Mouse (Mus musculus) hindbrain, embryonic 12.5 days (tissue): ENCODE data around the gene Bcl2. TPM values are rescaled to one million over a fixed set of nuclear protein-coding genes. Genes with fewer than 3 reads are reported as not detected.

Source experiments
- ATAC-seq: fragments of 200-750 bp; cut with Nextera tagmentation; 2 replicates; pipeline ENCODE4 v1.8.0; 2017; ENCODE audit warnings: moderate TSS enrichment; ENCODE audit not compliant: low FRiP score
- H3K27ac ChIP-seq: fragments of 300-500 bp; sonication (generic); 2 replicates; pipeline ENCODE4 v1.5.1; 2016; ENCODE audit warnings: mild to moderate bottlenecking
- H3K27me3 ChIP-seq: fragments of 300-500 bp; sonication (generic); 2 replicates; pipeline ENCODE4 v1.6.1; 2016; ENCODE audit warnings: mild to moderate bottlenecking
- H3K36me3 ChIP-seq: fragments of 300-500 bp; sonication (generic); 2 replicates; pipeline ENCODE4 v1.6.1; 2016; ENCODE audit warnings: mild to moderate bottlenecking
- H3K4me1 ChIP-seq: fragments of 300-500 bp; sonication (generic); 2 replicates; pipeline ENCODE4 v1.6.1; 2016
- H3K4me2 ChIP-seq: fragments of 300-500 bp; sonication (generic); replicated peaks from 2 replicates; pipeline ENCODE4 v1.6.1; 2016; ENCODE audit warnings: mild to moderate bottlenecking
- H3K4me3 ChIP-seq: fragments of 300-500 bp; sonication (generic); 2 replicates; pipeline ENCODE4 v1.5.1; 2016; ENCODE audit warnings: mild to moderate bottlenecking
- H3K9ac ChIP-seq: fragments of 300-500 bp; sonication (generic); 2 replicates; pipeline ENCODE4 v1.6.1; 2016; ENCODE audit warnings: mild to moderate bottlenecking, moderate library complexity
- H3K9me3 ChIP-seq: fragments of 300-500 bp; sonication (generic); replicated peaks from 2 replicates; pipeline ENCODE4 v1.6.1; 2016; ENCODE audit warnings: mild to moderate bottlenecking
- WGBS: fragments of 180-500 bp; shearing (Covaris S2); methylation state at CpG from one replicate; pipeline ENCODE4 v1.1.7; 2016; 5-methylcytosine and 5-hydroxymethylcytosine counted together
- polyA plus RNA-seq: library from polyadenylated mRNA; unstranded; fragments of >200 nt; fragmentation: Nextera tagmentation; extraction: Ambion mirVana; gene quantifications from 2 replicates; pipeline ENCODE4 v1.2.1, GENCODE M21; 2016

Bcl2 gene
- 12.7 and 15.5 TPM in 2 replicates for polyA plus RNA-seq

DNA sequence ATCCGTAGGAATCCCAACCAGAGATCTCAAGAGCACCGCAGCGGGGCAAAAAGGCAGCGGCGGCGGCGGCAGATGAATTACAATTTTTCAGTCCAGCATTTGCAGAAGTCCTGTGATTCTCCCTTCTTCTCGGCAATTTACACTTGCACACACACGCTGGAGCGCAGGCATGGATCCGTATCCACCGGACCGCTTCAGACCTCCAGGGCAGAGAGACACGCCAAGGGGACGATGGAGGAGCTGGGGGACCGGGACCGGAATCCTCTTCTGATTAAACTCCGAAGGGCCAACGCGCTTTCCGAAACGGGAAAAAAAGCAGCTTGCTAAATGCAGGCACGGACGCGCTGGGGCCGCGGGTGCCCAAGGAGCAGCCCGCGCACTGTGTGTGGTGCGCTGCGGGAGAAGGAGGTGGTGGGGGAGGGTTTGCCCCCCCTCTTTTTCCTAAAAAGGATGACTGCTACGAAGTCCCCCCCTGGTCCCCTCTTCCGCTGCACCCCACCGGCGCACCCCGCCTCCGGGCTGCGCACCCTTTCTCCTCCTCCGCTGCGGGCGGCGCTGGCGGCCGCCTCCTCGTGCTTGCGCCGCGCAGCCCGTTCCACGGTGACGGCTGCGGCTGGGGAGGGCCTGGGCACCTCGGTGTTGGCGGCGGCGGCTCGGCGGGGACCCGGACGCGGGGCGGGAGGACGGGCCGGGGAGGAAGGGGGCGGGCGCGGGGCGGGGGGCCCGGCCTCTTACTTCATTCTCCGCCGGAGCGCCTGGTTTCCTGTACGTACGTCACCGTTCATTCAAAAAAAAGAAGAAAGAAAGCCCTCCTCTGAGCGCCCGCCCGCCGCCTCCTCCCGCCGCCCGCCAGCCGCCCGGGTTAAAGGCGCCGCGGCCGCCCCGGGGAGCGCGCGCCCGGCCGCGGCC, at the start of gene Bcl2:
TSS of gene Bcl2 (minus strand) at position 654 of the 909 bp plus-strand sequence.
- WGBS, result under 1% methylated on average over 69 of the region's 95 CpGs
- Histone ChIP-seq H3K27me3 (peaks cover 5% of the 10 kb centered on the region), H3K4me3 (peak within 1 kb of the TSS; percentile 72), H3K4me1 (peaks cover 16% of the 10 kb centered on the region), H3K9me3 (no peaks in the 10 kb centered on the region), H3K27ac (peak within 1 kb of the TSS; percentile 92), H3K9ac (peak within 1 kb of the TSS; percentile 89), H3K36me3 (no peaks in the 10 kb centered on the region), H3K4me2 (peak within 1 kb of the TSS; percentile 88)
- ATAC-seq, result peak; percentile 86

DNA sequence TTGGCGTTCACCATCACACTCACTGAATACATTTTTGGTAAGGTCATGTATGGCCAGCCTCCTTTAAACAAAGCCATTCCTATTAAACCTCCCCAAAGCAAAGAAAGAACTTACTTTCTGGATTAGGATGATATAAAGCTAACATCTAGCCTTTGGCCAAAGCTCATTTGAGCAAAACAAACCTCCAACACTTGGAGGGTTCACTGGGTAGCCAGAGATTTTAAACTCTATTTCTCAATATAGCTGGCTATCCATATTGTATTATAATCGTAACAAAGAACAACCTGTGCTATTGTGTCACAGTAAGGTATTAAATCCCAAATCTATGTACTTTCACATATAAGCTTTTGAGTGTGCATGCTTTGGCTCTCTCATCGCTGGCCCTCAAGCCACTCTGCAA, 46.7 kb upstream of the Bcl2 start:
- H3K9me3 ChIP-seq, result no peaks in the 10 kb centered on the region
- H3K27me3 ChIP-seq, result no peaks in the 10 kb centered on the region
- 85% methylated on average over 3 of the region's 3 CpGs for WGBS
- H3K27ac ChIP-seq, result no peak overlapping the region
- no peak overlapping the region for H3K9ac ChIP-seq
- no peak overlapping the region for H3K4me3 ChIP-seq
- ATAC-seq, result no peak
- no peak overlapping the region; the same call in 1 of the 2 replicates for H3K4me2 ChIP-seq
- peaks cover 13% of the 10 kb centered on the region for H3K4me1 ChIP-seq
- H3K36me3 ChIP-seq, result 0 out of 2 replicates have a peak, but pooled peaks cover 4% of the 10 kb centered on the region

DNA sequence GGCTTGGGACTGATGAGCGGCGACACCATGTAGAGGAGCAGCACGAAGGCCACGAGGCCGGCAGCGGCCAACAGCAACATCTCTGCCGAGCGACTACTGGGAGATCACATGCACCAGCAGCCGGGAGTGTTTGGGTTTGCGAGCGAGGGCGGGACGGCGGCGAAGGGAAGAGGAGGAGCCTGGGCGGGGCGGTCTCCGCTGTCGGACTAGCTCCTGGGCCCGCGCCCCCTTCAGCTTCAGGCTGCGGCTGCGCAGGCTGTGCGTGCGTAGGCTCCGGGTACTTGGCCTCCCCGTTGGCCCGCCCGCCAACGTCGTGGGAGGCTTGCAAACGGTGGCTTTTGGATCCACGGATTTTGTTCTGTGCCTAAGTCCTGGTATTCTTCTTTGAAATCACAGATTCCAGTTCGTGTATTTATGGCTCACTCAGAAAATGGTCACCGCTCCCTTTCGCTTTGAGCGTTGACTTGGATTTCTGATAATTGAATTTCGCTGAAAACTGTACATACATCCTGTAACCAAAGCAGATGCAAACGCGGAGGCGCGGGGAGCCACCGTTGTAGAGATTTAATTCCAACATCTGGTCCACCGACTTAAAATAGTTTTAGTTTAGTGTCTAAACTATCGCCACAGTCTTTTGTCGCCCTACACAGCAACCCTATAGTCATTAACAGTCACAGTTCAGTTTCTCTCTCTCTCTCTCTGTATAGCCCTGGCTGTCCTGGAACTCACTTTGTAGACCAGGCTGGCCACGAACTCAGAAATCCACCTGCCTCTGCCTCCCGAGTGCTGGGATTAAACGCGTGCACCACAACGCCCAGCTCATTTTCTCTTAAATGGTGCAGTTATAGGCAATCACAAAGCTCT, 45.7 kb upstream of the Bcl2 start, which contains the start of gene Kdsr:
TSS of gene Kdsr (minus strand) at position 156 of the 864 bp plus-strand sequence.
- ATAC-seq, result peak; percentile 99
- Histone ChIP-seq H3K9ac (peak within 1 kb of the TSS; percentile 79), H3K4me1 (peaks cover 13% of the 10 kb centered on the region), H3K27me3 (no peaks in the 10 kb centered on the region), H3K4me2 (peak within 1 kb of the TSS; percentile 94), H3K4me3 (peak within 1 kb of the TSS; percentile 57), H3K36me3 (no peaks in the 10 kb centered on the region), H3K27ac (peak within 1 kb of the TSS; percentile 90), H3K9me3 (no peaks in the 10 kb centered on the region)
- 3% methylated on average over 51 of the region's 51 CpGs for WGBS

DNA sequence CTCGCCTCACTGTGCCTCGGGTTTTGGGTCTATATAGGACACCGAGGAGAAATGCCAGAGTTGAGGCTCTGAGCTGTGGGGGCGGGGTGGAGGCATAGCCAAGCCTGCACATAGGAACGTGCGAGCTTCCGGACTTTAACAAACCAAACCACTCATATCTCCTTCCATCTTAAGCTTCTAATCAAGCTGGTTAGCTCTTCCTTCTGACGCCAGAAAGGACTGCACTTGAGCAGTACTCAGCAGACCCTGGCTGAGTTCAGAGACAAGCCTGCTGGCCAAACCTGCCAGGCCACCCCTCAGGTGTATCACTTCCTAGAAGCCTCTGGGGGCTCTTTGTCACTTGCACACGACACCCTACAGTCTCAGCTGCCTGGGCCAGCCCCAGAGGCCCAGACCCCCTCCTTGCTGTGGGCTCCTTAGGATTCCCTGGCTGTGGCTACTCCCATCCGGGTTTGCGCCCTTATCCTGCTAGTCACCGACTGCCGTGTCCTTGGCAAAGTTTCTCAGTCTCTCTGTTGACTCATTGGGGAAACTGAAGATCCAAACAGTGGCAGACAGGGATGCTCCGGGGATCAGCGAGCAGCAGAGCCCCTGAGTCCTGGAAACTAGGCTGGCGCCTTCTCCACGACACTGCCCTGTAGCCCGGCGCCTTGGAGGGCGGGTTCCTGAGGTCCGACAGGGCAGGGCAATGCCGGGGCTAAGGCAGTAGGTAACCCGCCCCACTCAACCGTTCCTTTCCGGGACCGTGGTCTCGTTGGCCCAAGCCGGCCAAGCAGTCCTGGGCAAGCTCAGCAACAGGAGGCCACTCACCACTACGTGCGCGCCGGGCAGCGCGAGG, 44.9 kb upstream of the Bcl2 start:
- peak overlapping the region; percentile 90 for H3K27ac ChIP-seq
- H3K4me3 ChIP-seq, result peak overlapping the region; percentile 57
- no peaks in the 10 kb centered on the region for H3K36me3 ChIP-seq
- peak; percentile 49 for ATAC-seq
- H3K4me1 ChIP-seq, result peaks cover 13% of the 10 kb centered on the region
- no peaks in the 10 kb centered on the region for H3K9me3 ChIP-seq
- no peaks in the 10 kb centered on the region for H3K27me3 ChIP-seq
- 2% methylated on average over 34 of the region's 34 CpGs for WGBS
- peak overlapping the region; percentile 94 for H3K4me2 ChIP-seq
- peak overlapping the region; percentile 79 for H3K9ac ChIP-seq

DNA sequence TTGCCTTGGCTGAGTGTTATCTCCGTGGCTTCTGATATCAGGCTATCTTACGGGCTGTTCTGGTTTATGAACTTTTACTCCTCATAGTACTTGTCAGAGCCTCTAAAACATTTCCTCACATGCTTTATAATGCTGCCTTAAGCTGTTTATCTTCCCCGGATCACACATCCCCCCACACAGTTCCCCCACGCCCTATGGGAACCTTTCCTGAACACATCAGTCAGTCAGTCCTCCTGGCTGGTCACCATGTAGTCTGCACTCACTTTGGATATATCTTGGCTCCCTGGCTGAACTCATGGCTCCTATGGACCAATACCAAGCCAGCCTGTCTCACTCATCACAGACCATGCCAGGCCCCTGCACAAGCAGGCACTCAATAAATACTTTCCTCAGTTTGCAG, 42.6 kb upstream of the Bcl2 start:
- no peak overlapping the region for H3K27ac ChIP-seq
- no peaks in the 10 kb centered on the region for H3K36me3 ChIP-seq
- no peaks in the 10 kb centered on the region for H3K27me3 ChIP-seq
- ATAC-seq, result no peak
- H3K4me3 ChIP-seq, result no peak overlapping the region
- H3K4me2 ChIP-seq, result no peak overlapping the region
- H3K9me3 ChIP-seq, result no peaks in the 10 kb centered on the region
- peaks cover 13% of the 10 kb centered on the region for H3K4me1 ChIP-seq
- 93% methylated on average over 4 of the region's 4 CpGs for WGBS
- no peak overlapping the region for H3K9ac ChIP-seq

DNA sequence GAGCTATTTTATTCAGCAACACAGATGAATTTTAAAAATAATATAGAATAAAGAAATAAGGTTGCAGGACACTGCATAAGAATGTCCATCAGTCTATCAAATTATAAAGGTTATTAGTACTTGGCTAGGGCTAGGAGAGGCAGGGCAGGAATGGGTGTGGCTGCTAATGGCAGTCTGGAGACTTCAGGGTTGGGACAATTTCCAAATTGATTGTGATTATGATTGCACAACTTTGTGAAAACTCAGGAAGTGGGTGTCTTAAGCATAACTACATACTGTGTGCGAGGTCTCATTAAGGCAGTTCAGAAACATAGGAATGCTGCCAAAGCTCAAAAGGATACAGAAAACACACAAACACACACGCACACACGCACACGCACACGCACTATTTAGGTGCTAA, 37.9 kb upstream of the Bcl2 start:
- ATAC-seq, result no peak
- H3K27ac ChIP-seq, result no peak overlapping the region
- WGBS, result 96% methylated on average over 5 of the region's 5 CpGs
- H3K36me3 ChIP-seq, result peaks cover 8% of the 10 kb centered on the region; the same call in 1 of the 2 replicates
- no peaks in the 10 kb centered on the region for H3K27me3 ChIP-seq
- no peak overlapping the region for H3K4me3 ChIP-seq
- no peaks in the 10 kb centered on the region for H3K9me3 ChIP-seq
- H3K4me1 ChIP-seq, result no peaks in the 10 kb centered on the region
- no peak overlapping the region for H3K4me2 ChIP-seq
- H3K9ac ChIP-seq, result no peak overlapping the region

DNA sequence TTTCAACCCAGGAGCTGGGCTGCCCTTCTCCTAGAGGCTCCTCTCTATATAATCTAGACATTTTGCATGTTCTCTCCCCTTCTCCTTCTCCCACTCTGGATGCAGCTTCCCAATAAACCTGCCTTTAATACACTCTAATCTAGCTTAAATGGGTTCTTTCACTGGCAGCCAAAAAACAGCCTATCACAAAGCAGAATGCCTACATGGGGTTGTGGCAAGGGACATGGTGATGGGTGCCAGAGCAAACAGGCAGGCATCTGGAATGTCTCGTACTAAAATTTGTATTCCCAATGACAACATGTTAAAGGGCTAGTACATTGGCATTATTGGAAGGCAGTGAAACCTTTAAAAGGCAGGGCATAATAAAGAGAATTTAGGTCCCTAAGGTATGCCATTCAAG, 36.6 kb upstream of the Bcl2 start:
- no peaks in the 10 kb centered on the region for H3K4me1 ChIP-seq
- no peak overlapping the region for H3K9ac ChIP-seq
- H3K27ac ChIP-seq, result no peak overlapping the region
- no peaks in the 10 kb centered on the region for H3K27me3 ChIP-seq
- no peak overlapping the region for H3K4me3 ChIP-seq
- H3K9me3 ChIP-seq, result no peaks in the 10 kb centered on the region
- ATAC-seq, result no peak
- H3K36me3 ChIP-seq, result peaks cover 15% of the 10 kb centered on the region
- no peak overlapping the region for H3K4me2 ChIP-seq
- 100% methylated on average over 1 of the region's 1 CpGs for WGBS

DNA sequence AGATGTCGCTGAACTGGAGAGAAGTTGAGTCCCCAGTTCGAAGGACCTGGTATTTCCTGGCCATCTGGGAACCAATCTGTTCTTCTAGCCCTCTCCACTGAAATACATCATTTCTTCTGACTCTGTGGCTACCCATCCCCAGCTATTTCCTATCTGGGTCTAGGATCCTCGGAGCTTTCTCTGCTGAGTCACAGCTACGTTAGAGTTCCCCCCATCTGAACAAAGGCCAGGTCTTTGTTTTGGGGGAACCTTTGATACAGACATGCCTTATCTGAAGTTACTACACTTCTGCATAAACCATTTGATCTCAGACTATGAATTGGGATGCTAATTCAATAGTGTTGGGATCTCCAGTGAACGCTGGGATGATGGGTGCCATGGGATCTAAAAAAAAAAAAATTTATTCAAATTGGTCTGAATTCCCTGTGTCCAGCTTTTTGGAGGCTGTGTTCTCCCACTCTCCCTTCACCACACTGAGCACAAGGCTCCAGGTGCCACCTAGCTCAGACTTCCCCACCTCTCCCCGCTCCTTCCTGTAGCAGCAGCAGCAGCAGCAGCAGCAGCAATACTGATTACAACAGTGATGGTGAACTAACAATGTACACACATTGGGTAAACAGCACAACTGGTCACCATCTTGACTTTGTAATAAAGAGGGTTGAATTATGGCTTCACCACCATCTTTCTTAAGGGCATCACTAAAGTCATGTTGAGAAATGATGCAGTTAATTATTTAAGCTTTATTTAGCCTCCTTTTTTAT, 34.7 kb upstream of the Bcl2 start:
- no peak overlapping the region for H3K27ac ChIP-seq
- H3K4me1 ChIP-seq, result no peaks in the 10 kb centered on the region
- WGBS, result 90% methylated on average over 6 of the region's 6 CpGs
- H3K27me3 ChIP-seq, result no peaks in the 10 kb centered on the region
- no peak overlapping the region for H3K4me2 ChIP-seq
- no peaks in the 10 kb centered on the region for H3K9me3 ChIP-seq
- H3K4me3 ChIP-seq, result no peak overlapping the region
- H3K36me3 ChIP-seq, result peaks cover 20% of the 10 kb centered on the region
- no peak overlapping the region for H3K9ac ChIP-seq
- no peak for ATAC-seq

DNA sequence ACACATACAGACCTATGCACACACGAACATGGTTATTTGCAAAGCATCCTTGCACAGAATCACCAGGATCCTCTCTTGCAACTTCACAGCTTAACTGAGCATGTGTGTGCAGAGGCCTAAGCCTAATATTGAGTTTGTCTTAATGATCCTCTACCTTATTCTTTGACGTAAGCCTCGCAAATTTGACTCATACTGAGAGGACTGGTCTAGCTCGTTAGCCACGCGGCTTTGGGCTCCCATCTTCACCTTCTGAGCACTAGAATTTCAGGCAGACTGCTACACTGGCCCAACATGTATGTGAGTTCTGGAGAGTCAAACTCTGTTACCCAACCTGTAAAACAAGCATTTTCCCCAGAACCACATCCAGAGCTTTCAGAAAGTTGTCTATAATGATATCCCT, 28.9 kb upstream of the Bcl2 start:
- Histone ChIP-seq H3K27ac (no peak overlapping the region), H3K4me3 (no peak overlapping the region), H3K4me1 (no peaks in the 10 kb centered on the region), H3K9ac (no peak overlapping the region), H3K4me2 (no peak overlapping the region), H3K36me3 (peaks cover 30% of the 10 kb centered on the region), H3K9me3 (no peaks in the 10 kb centered on the region), H3K27me3 (no peaks in the 10 kb centered on the region)
- 92% methylated on average over 6 of the region's 6 CpGs for WGBS
- no peak for ATAC-seq

DNA sequence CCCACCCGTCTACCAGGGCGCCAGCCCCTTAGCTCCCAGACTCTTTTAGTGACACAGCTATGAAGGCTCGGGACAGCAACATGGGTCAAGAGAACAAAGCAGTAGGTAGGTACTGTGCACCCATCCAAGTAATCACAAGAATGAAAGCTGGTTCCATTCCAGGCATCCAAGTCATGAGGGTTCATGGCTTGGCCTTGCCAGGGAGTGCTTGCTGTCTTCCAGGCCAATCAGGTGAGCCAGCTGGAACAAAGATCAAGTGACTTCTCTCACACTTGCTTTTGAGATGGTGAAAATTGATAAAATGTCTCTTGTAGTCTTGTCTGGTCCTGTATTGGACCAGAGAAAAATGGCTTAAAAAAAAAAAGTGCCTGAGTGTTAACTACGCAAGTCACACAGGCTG, 26.7 kb upstream of the Bcl2 start:
- no peak overlapping the region for H3K4me3 ChIP-seq
- H3K4me2 ChIP-seq, result no peak overlapping the region
- H3K9me3 ChIP-seq, result no peaks in the 10 kb centered on the region
- ATAC-seq, result no peak
- 94% methylated on average over 4 of the region's 4 CpGs for WGBS
- no peaks in the 10 kb centered on the region for H3K4me1 ChIP-seq
- no peak overlapping the region for H3K27ac ChIP-seq
- H3K9ac ChIP-seq, result no peak overlapping the region
- H3K27me3 ChIP-seq, result no peaks in the 10 kb centered on the region
- peaks cover 19% of the 10 kb centered on the region; the same call in 1 of the 2 replicates for H3K36me3 ChIP-seq

DNA sequence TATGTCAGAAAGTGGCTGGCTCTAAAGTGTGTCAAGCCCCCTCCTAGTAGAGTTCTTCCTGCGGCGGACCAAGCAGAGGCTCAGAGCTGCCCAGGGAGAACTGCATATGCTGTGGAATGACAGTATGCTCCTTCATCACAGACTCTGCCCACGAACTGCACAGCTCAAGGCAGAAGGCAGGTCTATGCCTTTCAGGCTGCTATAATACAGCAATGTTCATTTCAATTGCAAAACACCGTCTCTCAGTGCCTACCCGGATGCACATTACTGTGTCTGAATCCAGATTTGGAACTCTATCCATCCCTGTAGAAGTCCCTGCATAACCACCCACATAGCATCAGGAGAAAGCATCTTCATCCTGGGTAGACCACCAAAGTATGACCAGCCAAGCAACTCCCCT, 25.7 kb upstream of the Bcl2 start:
- H3K9me3 ChIP-seq, result no peaks in the 10 kb centered on the region
- no peak overlapping the region for H3K4me3 ChIP-seq
- H3K4me2 ChIP-seq, result no peak overlapping the region
- no peaks in the 10 kb centered on the region for H3K27me3 ChIP-seq
- no peak overlapping the region for H3K27ac ChIP-seq
- 90% methylated on average over 5 of the region's 5 CpGs for WGBS
- no peaks in the 10 kb centered on the region for H3K4me1 ChIP-seq
- H3K36me3 ChIP-seq, result peaks cover 15% of the 10 kb centered on the region; the same call in 1 of the 2 replicates
- no peak overlapping the region for H3K9ac ChIP-seq
- ATAC-seq, result no peak
